Mouse (Mus musculus): ENCODE measurements around the gene Egln3. TPM values are rescaled to one million over a fixed set of nuclear protein-coding genes. Genes with fewer than 3 reads are reported as not detected.

Egln3 gene
- polyA plus RNA-seq, 1 experiment = 8.7 TPM

DNA sequence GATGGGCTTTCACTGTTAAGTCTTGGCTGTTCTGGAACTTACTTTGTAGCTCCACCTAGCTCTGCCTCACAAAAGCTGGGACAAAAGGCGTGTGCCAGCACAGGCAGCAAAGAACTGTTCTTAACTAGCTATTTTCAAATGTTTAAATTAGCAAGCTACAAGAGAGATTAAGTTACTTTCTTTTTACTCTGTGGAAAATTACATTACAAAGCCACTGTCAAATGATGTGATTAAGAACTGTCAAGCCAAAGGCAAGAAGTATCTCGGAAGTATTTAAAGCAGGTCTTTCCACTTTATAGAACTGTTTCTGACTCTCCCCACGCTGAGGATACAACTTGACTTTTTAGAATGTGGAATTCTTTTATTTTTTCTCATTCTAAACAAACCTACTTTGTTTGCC lies 21.4 kb upstream of the Egln3 start:
- TF ChIP-seq POLR2A (IDR thresholded peaks at IDR 0.05; ENCODE audit: borderline replicate concordance, extremely low read depth, insufficient read depth, insufficient read length, poor library complexity, severe bottlenecking) = no peak
- no peak for TF ChIP-seq CTCF (IDR thresholded peaks at IDR 0.05; ENCODE audit: borderline replicate concordance, extremely low read depth, insufficient read depth, insufficient read length)

DNA sequence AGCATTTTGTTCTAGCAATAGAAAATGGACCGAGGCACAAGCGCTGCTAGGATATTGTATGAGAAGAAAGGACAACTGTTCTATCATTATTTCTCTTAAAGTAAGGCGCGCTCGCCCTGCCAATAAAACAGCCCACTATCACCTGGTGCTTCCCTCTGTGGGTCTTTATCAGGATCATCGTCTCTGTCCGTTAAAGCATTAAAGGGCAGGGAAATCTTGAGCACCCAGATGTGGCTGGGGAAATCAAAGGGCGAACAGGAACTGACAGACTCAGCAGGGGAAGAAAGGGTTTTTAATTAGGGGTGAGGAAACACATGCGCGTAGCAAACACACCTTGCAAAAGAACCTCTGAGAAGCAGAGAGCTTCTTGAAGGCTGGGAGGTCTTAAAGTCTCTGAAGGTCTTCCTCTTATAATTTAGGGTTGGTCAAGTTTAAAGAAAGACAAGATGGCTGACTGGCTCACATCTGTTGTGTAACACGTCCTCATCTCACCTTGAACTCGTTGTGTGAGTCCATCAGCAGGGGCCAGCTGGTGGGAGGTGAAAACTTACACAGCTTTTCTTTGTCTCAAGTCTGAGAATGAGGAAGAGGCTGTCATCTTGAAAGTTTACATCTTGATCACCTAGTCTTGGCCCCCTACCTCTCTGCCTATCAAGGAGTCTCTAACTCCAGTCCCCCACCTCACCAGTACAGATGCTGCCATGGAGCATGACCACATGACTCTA lies 18.5 kb upstream of the Egln3 start:
- TF ChIP-seq POLR2A (IDR thresholded peaks at IDR 0.05; ENCODE audit: borderline replicate concordance, extremely low read depth, insufficient read depth, insufficient read length, poor library complexity, severe bottlenecking) = no peak
- TF ChIP-seq CTCF (IDR thresholded peaks at IDR 0.05; ENCODE audit: borderline replicate concordance, extremely low read depth, insufficient read depth, insufficient read length) = no peak
- no peak for DNase-seq (ENCODE audit: low read depth)

More for the DNA sequence above, 21.4 kb upstream of the Egln3 start:
- no peak for DNase-seq (ENCODE audit: low read depth)

DNA sequence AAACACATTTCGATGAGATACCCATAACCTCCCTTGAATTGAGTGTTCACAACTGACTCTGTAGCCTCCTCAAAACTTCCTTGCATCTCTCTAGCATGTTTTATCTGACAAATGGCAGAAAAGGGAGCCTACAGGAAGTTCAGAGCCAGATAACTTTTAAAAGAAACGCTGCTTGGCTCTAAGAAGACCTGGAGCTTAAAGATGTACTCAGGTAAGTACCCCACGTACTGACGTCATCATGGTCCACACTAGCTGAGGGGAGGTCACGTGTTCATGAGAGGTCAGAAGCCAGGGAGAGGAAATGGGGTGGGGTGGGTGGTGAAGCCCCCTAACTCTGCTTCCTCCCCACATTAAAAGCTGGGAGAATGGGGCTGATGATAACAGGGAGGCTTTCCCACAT lies 13.0 kb upstream of the Egln3 start:
- no peak for DNase-seq (ENCODE audit: low read depth)
- TF ChIP-seq CTCF (IDR thresholded peaks at IDR 0.05; ENCODE audit: borderline replicate concordance, extremely low read depth, insufficient read depth, insufficient read length) (no peak), POLR2A (IDR thresholded peaks at IDR 0.05; ENCODE audit: borderline replicate concordance, extremely low read depth, insufficient read depth, insufficient read length, poor library complexity, severe bottlenecking) (no peak)

DNA sequence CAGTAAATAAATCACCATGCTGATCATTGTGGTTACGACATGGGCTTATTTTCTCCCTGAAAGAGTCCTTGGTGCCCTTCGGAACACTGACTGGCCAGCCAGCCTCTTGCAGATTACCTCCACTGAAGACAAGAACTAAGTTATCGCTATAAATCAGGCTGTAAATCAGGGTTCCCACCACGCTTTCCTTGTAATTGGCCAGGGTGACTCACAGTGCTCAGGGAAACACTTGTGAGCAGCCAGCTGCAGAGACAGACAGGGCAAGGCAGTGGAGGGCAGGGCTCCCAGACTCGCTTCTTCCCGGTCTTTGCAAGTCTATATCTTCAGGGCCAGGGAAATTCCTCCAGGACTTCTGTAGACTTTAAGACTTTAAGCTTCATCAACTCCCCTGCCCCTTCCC lies 10.8 kb upstream of the Egln3 start:
- no peak for TF ChIP-seq POLR2A (IDR thresholded peaks at IDR 0.05; ENCODE audit: borderline replicate concordance, extremely low read depth, insufficient read depth, insufficient read length, poor library complexity, severe bottlenecking)
- TF ChIP-seq CTCF (IDR thresholded peaks at IDR 0.05; ENCODE audit: borderline replicate concordance, extremely low read depth, insufficient read depth, insufficient read length) = no peak
- DNase-seq (ENCODE audit: low read depth) = no peak

DNA sequence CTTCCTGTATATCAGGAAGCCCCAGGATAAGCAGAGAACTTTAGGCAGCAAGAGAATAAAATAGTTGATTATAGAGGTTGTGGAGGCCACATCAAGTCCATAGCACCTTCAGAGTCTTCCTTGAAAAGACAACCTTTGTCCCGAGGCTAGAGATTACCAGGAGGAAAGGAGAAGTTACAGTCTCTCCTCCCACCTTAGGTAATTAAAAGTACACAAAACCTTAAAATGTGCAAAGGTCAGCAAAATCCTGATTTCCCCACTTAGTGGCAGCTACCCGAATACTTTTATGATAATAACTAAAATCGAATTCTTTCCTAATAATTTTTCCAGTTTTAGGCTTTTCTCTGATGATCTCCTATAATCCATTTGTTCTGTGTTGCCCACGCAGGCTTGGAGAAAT lies 10.2 kb upstream of the Egln3 start:
- no peak for DNase-seq (ENCODE audit: low read depth)
- TF ChIP-seq POLR2A (IDR thresholded peaks at IDR 0.05; ENCODE audit: borderline replicate concordance, extremely low read depth, insufficient read depth, insufficient read length, poor library complexity, severe bottlenecking) (no peak), CTCF (IDR thresholded peaks at IDR 0.05; ENCODE audit: borderline replicate concordance, extremely low read depth, insufficient read depth, insufficient read length) (no peak)

DNA sequence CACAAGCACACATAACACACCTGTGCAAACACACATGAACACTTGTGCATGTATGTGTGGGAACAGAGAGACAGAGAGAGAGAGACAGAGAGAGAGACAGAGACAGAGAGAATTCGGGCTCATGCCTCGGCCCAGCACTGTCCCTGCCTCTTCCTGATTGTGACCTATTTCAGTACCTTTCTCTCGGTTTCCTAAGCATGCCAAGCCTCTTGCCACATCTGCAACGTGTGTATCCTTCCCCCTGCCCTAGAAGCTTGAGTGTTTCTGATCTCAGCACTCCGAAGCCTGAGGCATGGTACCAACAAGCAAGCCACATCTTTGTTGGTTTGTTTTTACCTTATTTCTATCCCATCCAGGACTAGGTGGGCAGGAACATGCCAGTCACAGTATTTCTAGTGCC lies 9.6 kb upstream of the Egln3 start:
- TF ChIP-seq CTCF (IDR thresholded peaks at IDR 0.05; ENCODE audit: borderline replicate concordance, extremely low read depth, insufficient read depth, insufficient read length) (no peak), POLR2A (IDR thresholded peaks at IDR 0.05; ENCODE audit: borderline replicate concordance, extremely low read depth, insufficient read depth, insufficient read length, poor library complexity, severe bottlenecking) (no peak)
- no peak for DNase-seq (ENCODE audit: low read depth)

DNA sequence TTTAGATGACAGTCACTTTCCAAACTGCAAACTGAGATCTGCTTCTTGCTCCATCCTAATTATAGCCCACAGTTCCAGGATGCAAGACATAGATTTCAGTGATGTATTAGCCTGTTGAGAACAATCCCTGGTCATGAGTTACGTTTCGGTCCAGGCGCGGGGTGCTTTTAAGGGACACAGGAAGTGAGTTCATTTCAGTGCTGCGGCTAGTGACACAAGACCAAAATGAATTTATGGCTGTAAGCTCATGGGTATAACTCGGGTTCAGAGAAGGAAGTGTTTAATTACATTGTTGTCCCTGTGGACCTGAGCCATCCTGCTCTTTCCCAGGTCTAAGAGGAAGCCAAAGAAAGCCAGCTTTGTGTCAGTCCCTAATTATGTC lies 5.5 kb upstream of the Egln3 start:
- TF ChIP-seq POLR2A (IDR thresholded peaks at IDR 0.05; ENCODE audit: borderline replicate concordance, extremely low read depth, insufficient read depth, insufficient read length, poor library complexity, severe bottlenecking) (no peak), CTCF (IDR thresholded peaks at IDR 0.05; ENCODE audit: borderline replicate concordance, extremely low read depth, insufficient read depth, insufficient read length) (no peak)
- DNase-seq (ENCODE audit: low read depth) = no peak

DNA sequence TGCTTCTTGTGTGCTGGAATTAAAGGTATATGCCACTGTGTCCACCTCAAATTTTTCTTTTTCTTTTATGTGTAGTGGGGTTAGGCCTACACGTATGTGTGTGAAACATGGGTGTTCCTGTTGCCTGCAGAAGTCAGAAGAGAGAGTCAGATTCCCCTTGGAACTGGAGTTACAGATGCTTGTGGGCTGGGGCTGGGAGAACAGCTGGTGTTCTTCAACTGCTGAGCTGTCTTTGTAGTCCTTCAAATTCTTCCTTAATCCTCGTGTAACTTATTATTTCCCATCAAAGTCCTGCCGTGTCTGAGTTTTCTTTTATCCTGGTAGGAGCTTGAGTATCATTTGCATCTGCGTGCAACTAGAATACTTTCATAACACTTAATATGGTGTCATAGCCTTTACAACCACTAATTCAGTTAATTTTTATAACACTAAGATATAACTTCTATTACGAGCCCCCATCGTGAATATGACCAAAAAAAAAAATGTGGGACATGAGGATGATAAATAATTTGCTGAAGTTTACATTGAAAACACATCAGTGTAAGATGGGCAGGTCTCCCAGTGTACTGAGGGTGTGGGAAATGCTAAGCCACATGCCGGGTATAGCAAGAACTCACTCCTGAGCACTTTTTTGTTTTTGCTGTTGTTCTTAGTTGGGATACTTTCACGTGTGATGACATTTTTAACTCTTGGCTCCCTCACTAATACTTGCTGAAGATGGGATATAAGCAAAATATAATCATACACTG lies 4.9 kb upstream of the Egln3 start:
- no peak for DNase-seq (ENCODE audit: low read depth)
- TF ChIP-seq POLR2A (IDR thresholded peaks at IDR 0.05; ENCODE audit: borderline replicate concordance, extremely low read depth, insufficient read depth, insufficient read length, poor library complexity, severe bottlenecking) (no peak), CTCF (IDR thresholded peaks at IDR 0.05; ENCODE audit: borderline replicate concordance, extremely low read depth, insufficient read depth, insufficient read length) (no peak)

DNA sequence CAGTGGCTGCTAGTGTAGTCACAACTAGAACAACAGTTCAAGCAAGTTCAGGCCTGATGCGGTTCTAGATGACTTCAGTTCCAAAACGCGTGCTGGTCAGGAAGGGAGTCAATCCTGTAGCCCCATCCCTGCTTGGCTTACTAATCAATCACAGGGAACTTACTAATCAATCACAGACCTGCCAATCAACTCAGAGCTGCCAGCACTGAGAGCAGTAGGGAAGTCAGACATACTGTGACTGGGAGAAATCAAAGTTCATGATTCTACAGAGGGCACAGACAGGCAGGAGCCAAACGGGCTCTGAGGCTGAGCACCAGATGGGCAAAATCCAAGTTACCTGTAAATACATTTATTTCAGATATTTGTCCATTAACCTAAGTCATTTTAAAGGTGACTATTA lies 2.1 kb upstream of the Egln3 start:
- TF ChIP-seq POLR2A (IDR thresholded peaks at IDR 0.05; ENCODE audit: borderline replicate concordance, extremely low read depth, insufficient read depth, insufficient read length, poor library complexity, severe bottlenecking) = no peak
- no peak for TF ChIP-seq CTCF (IDR thresholded peaks at IDR 0.05; ENCODE audit: borderline replicate concordance, extremely low read depth, insufficient read depth, insufficient read length)
- DNase-seq (ENCODE audit: low read depth) = no peak

DNA sequence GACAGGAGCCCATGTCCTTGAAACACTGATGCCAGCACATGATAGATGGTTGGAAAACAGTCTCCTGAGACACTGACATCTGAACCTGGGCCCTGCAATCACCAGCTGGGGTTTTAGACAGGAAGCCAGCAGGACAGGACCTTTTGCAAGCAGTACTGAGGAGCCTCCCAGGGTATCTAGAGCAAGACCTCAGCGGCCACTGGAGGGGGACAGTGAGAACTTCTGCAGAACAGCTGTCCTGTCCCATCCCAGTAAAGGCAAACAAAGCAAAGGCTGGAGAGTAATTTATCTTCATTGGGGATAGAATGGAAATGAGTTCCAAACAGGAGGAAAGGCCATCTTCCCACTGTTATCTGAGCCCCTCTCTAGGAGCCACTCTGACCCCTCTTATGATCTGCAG lies 1.5 kb upstream of the Egln3 start:
- no peak for DNase-seq (ENCODE audit: low read depth)

DNA sequence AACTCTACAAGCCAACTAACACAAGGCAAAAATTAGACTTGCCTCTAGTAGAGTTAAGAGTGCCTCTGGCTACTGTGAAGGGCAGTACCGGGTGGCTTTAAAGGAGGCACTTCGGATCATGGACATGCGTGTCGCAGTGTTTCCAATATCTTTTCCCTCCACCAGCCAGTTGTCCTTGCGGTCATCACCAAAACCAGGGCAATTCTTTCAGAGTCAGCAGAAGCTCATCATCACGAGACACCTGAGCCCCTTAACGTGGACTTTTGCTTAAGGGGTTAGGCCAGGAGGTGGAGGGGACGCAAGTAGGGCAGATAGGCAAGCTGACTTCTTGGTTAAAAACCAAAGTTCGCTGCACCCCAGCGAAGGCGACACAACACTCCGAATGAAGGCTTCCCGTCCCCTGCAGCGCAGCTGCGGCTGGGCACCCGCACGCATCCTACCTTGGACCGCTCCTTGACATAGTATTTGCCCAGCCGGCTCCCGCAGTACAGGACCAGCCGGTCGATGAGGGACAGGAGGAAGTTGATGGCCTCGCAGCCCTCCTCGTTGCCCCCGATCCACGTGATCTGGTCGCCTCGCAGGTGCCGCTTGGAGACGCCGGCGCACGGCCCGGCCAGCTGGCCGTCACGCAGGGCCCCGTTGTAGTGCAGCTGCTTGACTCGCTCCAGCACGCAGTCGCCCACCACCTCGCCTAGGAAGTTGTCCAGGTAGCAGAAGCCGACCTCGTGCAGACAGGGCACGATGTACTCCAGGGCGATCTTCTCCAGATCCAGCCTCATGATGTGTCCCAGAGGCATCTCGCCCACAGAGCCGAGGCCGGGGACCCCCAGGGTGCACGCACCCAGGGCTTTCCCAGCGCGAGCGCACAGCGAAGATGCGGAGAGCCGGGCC lies 650 bp downstream of the Egln3 start:
- peak; percentile 68 for DNase-seq (ENCODE audit: low read depth)
- TF ChIP-seq CTCF (IDR thresholded peaks at IDR 0.05; ENCODE audit: borderline replicate concordance, extremely low read depth, insufficient read depth, insufficient read length) (no peak), POLR2A (IDR thresholded peaks at IDR 0.05; ENCODE audit: borderline replicate concordance, extremely low read depth, insufficient read depth, insufficient read length, poor library complexity, severe bottlenecking) (no peak)

More for the DNA sequence above, 1.5 kb upstream of the Egln3 start:
- no peak for TF ChIP-seq POLR2A (IDR thresholded peaks at IDR 0.05; ENCODE audit: borderline replicate concordance, extremely low read depth, insufficient read depth, insufficient read length, poor library complexity, severe bottlenecking)
- peak; percentile 39; the same call in 1 of the 2 replicates for TF ChIP-seq CTCF (IDR thresholded peaks at IDR 0.05; ENCODE audit: borderline replicate concordance, extremely low read depth, insufficient read depth, insufficient read length)

Data from brain, embryonic 14.5 days (tissue).